Mouse (Mus musculus): ENCODE measurements around the gene Sf3b2.
A peak's percentile ranks its signal among the peaks of the same experiment; 100 is the strongest.

Sf3b2 gene

DNA sequence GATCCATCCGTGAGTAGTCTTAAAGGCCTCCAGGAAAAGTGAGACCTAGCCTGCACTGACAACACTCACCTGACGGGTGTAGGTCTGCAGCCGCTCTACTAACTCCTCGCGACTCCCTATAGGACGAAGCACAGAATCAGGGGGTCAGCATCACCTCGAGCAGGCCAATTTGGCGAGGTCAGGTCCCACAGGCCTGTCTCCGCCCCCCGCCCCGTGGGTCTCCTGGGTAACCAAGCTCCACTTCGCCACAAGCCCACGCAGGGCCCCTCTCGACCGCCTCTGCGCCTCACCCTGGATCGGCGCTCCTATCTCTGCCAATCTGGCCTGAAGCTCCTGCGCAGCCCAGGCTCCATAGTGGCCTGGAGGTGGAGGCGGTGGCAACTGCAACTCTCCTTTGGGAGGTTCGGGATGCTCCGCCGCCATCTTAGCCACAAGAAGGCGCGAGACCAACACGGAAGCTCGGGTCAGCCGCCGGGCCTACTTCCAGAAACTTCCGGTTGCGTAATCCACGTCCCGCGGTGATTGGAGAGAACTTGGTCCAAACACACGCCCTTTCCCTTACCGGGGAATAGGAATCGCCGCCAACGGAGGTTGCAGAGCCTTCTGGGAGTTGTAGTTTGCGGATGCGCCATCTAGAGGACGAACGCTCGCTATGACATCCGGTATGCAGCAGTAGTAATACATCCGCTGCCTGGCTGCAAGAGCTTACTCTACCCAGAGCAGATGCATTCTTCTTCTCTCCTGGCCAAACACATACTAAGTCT is at the start of gene Sf3b2:
Sf3b2 (minus strand) TSS at position 484 of the 764 bp plus-strand sequence.
- DNase-seq (ENCODE audit: inconsistent age in 2 of 2, low spot score in 1 of 2), result peak; percentile 99 to 100

DNA sequence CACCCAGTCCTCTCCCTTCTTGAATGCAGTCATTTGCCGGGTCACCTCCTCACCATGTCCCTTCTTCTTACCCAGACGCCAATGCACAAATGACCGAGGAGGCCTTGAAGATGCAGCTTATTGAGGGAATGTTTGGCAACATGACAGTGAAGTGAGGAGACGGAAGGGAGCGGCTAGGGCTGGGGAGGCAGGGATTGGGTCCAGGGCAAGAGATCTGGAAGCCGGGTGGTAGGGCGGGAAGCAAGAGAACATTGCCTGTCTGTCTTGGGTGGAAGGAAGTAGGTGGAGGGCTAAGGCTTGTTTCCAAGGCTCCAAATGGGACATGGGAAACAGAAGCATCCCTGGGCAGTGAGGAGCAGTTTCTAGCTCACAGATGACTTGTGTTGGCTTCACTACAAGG is 46.1 kb upstream of the Sf3b2 start:
- no peak for DNase-seq (ENCODE audit: inconsistent age in 2 of 2, low spot score in 1 of 2)

GRCm38 (mm10) chr19:5337975-5338374 is 42.7 kb upstream of the Sf3b2 start:
- DNase-seq (ENCODE audit: inconsistent age in 2 of 2, low spot score in 1 of 2), result peak; percentile 78 to 91

GRCm38 (mm10) chr19:5335441-5335840 is 40.2 kb upstream of the Sf3b2 start, which contains the start of gene Catsper1:
TSS of gene Catsper1 (plus strand) at chr19:5335741.
- DNase-seq (ENCODE audit: inconsistent age in 2 of 2, low spot score in 1 of 2), result no peak

GRCm38 (mm10) chr19:5334741-5335140 is 39.5 kb upstream of the Sf3b2 start:
- DNase-seq (ENCODE audit: inconsistent age in 2 of 2, low spot score in 1 of 2), result no peak

DNA sequence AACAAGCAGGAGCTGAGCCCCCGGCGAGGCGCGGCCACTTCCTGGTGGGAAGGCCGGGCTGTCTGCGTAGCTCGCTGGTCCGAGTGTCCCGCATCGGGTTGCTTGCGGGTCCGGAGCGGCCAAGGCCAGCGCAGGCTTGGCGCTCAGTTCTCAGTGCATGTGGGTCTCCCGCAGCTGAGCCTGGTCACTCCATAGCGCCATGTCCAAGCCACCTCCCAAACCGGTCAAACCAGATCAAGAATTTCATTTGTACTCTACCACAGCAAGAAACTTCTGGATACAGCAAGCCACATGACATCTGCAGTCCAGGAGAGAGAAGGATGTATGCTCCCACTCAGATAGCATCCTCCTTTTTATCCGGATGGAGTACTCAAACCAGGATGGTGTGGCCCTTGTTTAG is 32.7 kb upstream of the Sf3b2 start:
- no peak for DNase-seq (ENCODE audit: inconsistent age in 2 of 2, low spot score in 1 of 2)

- DNase-seq (ENCODE audit: inconsistent age in 2 of 2, low spot score in 1 of 2), result no peak
Measured at GRCm38 (mm10) chr19:5323801-5324200, 28.5 kb upstream of the Sf3b2 start.

DNA sequence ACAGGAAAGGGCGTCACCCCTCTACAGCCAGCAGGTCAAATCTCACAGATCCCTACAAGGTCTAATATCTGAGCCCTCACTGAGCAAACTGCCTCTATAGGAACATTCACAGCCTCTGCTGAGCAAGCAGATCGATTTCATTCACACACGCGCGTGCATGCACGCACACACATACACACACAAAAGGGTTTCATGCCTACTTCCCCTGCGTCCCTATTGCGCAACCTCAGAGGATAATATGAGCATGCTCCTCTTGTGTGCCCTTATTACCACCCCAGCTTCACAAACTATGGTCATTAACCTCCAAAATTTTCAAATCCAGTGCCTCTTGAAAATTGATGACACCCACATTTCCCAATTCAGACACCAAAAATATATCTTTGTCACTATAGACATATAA is 17.9 kb upstream of the Sf3b2 start:
- no peak for DNase-seq (ENCODE audit: inconsistent age in 2 of 2, low spot score in 1 of 2)

DNA sequence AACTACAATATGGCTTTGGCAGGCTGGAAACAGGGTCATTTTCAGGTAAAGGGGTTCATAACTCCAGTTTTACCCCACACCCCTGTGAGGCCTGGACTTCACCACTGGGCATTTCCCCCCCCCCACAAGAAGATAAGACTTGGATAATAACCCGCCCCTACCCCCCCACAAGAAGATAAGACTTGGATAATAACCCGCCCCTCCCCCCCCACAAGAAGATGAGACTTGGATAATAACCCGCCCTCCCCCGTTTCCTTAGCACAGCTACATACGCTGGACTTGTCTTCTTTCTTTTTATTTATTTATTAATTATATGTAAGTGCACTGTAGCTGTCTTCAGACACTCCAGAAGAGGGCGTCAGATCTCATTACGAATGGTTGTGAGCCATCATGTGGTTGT is 13.8 kb upstream of the Sf3b2 start:
- DNase-seq (ENCODE audit: inconsistent age in 2 of 2, low spot score in 1 of 2), result no peak

DNA sequence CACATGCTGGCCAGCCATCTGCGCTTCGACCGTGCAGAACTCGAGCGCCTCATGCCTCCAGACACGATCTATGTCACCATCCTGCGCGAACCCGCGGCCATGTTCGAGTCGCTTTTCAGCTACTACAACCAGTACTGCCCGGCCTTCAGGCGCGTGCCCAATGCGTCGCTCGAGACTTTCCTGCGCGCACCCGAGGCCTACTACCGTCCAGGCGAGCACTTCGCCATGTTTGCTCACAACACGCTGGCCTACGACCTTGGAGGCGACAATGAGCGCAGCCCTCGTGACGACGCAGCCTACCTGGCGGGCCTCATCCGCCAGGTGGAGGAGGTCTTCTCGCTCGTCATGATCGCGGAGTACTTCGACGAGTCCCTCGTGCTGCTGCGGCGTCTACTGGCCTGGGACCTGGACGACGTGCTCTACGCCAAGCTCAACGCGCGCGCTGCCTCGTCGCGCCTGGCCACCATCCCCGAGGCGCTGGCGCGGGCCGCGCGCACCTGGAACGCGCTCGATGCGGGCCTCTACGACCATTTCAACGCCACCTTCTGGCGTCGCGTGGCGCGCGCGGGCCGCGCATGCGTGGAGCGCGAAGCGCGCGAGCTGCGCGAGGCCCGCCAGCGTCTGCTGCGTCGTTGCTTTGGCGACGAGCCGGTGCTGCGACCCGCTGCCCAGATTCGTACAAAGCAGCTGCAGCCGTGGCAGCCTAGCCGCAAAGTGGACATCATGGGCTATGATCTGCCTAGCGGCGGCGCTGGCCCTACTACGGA is 11.9 kb upstream of the Sf3b2 start:
- no peak for DNase-seq (ENCODE audit: inconsistent age in 2 of 2, low spot score in 1 of 2)

GRCm38 (mm10) chr19:5306279-5306678 is 11.0 kb upstream of the Sf3b2 start:
- DNase-seq (ENCODE audit: inconsistent age in 2 of 2, low spot score in 1 of 2), result no peak

DNA sequence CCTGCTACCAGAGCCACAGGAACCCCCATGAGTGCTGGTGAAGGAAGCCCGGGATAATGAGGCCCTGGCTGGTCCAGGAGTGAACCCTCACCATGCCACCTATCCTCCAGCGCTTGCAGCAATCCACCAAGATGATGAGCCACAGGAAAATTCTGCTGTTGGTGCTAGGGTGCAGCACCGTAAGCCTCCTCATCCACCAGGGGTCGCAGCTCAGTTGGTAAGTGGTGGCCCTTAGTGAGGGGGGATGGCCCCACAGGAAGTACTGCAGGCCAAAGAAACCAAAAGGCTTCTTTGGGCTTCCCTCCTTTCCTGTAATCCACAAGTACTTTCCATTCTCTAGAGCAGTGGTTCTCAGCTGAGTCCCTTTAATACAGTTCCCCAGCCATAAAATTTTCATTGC is 7.2 kb upstream of the Sf3b2 start:
- DNase-seq (ENCODE audit: inconsistent age in 2 of 2, low spot score in 1 of 2), result peak in 1 of 2 experiments; percentile 66

DNA sequence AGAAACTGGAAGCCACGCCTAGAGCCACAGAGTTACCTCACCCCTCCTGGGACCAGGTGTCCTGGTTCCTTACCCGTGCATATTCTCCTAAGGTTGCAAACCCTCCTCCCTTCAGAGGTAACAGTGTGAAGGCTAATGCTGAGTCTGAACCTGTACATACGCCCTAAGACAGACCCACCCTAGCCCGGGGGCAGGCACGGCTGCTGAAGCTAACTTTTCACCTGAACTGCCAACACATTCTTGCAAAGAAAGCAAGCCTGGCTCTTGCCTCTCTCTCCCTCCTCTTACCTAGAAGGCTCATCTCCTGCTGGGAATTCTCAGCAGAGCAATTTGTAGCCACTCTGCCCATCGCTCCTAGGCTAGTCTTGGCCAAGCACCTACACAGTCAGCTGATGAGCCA is 5.3 kb upstream of the Sf3b2 start:
- DNase-seq (ENCODE audit: inconsistent age in 2 of 2, low spot score in 1 of 2), result no peak

DNA sequence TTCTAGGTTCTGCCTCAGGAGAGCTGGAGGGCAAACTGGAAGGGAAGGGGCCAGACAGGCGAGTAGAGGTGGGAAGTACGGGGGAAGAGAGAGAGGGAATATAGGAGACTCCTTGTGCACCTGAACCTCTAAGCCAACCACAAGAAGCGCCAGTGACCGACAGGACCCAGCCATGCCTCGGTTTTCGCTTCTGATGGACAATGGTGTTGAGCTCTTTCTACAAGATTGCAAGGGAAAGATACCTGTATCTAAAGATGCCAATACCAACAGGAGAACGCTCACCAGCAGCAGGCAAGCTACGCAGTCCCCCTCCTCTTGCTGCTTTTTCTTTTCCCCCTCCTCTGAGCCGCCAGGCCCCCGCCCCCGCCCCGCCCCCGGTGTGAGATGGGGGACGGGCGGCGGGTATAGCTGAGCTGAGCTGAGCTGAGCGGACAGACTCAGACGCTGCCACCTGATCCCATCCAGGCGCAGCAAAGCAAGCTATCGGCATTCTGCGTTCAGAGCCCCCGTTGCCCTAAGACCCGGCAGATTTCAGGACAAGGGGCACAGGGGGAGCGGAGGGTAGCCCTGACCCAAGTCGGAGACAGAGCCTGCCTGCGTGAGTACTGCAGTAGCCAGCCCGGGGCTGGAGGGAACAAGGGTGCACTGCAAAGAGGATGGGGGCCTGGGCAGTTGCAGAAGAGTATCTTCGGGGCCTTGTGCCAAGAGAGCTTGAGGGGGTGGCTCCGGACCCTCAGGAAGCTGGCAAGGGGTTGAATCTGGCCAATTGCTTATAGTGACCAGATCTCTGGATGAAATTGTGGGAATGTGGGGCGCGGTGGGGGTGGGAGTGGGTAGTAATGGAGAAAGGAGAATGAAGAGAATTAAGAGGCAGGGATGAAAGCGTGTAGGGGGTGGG is 2.9 kb upstream of the Sf3b2 start, which contains the start of gene Gal3st3:
Gal3st3 (plus strand) TSS at position 429 of the 898 bp plus-strand sequence.
- no peak for DNase-seq (ENCODE audit: inconsistent age in 2 of 2, low spot score in 1 of 2)

DNA sequence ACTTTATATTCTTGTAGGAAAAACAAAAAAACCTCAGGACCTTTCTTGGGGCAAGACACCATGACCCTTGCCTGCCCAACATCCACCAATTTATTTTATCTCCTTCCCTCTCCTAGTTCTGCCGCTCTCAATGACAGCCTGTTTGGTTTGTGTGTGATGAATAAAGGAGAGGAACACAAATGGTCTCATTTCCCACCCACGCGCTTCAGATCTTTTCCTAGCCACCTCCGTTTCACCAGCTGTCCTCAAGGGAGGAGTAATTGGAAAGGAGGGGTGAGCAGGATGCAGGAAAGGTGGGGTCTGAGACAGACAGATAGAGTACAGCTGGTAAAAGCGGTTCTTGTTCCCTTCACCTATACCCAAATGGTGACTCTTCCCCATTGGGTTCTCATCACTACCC is 1.4 kb upstream of the Sf3b2 start:
- no peak for DNase-seq (ENCODE audit: inconsistent age in 2 of 2, low spot score in 1 of 2)

DNA sequence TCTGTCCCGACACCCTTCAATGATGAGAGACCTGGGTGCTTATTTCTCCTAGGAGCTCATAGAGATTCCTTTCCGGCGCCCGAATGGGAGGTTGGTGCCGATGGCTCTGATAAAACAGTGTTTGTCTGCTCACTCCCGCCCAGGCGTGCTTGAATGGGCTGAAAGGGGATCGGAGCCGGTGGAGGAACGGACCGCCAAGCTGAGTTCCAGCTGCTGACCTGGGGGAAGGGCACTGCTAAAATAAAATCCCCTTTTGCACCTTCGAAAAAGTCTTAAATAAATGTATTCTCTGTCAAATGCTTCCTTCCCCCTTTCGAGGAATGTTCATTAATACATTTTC is 451 bp upstream of the Sf3b2 start:
- DNase-seq (ENCODE audit: inconsistent age in 2 of 2, low spot score in 1 of 2), result no peak

DNA sequence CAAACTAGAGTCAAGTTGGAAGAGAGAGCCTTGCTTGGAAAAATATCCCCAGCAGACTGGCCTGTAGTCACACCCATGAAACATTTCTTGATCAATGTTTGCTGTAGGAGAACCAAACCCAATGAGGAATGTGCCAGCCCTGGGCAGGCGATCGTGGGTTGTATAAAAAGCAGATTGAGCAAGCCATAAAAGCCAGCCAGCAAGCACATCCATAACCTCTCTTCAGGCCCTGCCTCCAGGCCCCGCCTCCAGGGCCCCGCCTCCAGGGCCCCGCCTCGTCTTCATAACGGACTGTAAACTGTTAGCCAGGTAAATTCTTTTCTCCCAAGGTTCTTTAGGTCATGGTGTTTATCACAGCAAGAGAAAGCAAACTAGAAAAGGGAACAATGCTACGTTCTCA is 16.9 kb downstream of the Sf3b2 start:
- peak in 1 of 2 experiments; percentile 62 for DNase-seq (ENCODE audit: inconsistent age in 2 of 2, low spot score in 1 of 2)

- no peak for DNase-seq (ENCODE audit: inconsistent age in 2 of 2, low spot score in 1 of 2)
Measured at GRCm38 (mm10) chr19:5277140-5277539, 18.1 kb downstream of the Sf3b2 start.

DNA sequence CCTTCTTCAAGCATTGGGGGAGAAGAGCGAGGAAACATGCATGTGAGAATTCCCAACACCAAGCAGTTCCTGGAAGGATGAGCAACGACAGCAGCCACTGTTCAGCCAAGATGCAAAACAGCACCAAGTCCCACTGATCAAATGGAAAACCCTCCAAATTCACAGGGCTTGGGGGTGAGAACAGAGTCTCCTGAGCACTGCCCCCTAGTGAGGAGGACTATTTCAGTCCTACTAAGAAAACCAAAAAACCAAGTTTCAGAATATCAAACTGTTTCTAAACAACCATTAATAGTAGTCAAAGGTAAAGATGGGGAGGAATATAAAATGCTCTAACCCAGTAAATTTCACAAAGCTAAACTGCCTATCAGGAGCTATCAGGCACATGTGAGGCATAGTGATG is 18.7 kb downstream of the Sf3b2 start:
- no peak for DNase-seq (ENCODE audit: inconsistent age in 2 of 2, low spot score in 1 of 2)

DNA sequence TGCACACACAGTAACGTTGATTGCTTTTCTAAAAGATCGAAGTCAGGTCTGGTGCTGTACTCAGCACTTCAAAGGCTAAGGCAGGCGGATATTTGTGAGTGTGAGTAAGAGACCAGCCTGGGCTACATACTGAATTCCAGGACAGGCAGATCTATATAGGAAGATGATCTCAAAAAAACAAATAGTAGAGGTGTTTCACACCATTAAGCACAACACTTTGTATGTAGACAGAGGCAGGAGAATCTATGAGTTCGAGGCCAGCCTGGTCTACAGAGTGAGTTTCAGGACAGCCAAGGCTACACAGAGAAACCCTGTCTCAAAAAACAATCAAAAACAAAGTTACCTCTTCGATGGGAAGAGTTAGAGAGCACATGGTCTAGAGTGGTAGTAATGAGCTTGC is 19.5 kb downstream of the Sf3b2 start:
- DNase-seq (ENCODE audit: inconsistent age in 2 of 2, low spot score in 1 of 2), result no peak

DNA sequence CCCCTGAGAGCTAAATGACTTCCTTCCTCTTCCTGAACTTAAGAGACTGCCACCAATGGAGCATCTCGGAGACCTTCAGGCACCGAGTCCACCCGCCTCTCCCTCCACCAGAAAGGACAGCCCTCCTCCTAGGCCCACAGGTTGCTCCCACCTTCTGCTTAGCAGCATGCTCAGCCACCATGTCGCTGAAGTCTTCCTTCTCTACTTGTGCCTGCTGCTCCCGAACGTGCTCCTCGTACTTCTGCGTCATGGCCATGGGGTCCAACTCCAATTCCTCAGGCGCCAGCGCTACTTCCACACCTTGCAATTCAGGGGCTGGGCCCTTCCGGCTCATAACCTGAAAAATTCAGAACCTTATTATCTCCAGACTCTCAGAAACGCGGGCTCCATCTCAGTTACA is 20.6 kb downstream of the Sf3b2 start:
- DNase-seq (ENCODE audit: inconsistent age in 2 of 2, low spot score in 1 of 2), result no peak

Measured in adrenal gland, adult (tissue).